Mouse (Mus musculus): ENCODE results near the gene Diras2.

DNA sequence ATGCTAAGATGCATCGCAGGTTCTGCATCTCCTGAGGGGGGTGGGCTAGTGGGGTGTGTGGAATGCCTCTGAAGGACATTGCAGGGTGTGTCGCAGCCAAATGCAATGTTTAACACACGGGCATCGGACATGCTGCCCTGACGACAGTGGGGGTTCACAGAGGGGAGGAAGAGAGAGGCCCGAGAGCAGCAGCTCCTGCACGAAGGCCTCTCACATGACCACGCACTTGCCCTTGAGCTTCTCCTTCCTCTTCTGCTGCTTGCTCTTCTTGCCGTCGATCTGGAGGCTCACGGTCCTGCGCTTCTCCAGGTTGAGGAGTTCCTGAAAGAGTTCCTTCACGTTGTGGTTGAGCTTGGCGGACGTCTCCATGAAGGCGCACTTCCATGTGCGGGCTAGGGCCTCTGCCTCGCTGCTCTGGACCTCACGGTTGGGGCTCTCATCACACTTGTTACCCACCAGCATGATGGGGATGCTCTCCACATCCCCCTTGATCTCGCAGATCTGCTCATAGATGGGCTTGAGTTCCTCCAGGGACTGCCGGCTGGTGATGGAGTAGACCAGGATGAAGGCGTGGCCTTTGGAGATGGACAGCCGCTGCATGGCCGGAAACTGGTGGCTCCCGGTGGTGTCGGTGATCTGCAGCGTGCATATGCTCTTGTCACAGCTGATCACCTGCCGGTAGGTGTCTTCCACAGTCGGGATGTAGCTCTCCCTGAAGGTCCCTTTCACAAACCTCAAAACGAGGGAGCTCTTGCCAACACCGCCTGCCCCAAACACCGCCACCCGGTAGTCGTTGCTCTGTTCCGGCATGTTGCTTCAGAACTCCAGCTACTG is 23.4 kb downstream of the Diras2 start:
- TF ChIP-seq ZC3H11A (IDR thresholded peaks at IDR 0.05; ENCODE audit: borderline replicate concordance, low read depth, low read length) (no peak), ZNF384 (IDR thresholded peaks at IDR 0.05; ENCODE audit: low read depth, low read length) (no peak), HCFC1 (IDR thresholded peaks at IDR 0.05; ENCODE audit: borderline replicate concordance, insufficient read depth, low read length) (no peak), MAFK (IDR thresholded peaks at IDR 0.05; ENCODE audit: insufficient read depth, low read depth, low read length) (no peak)

All from ES-E14 (cell line).